Mouse (Mus musculus): ENCODE measurements at regions not wholly inside any gene's neighbourhood (a gene's known extent, or its start where the extent isn't known, plus 50 kb on each side); places are given as distances from the start of the nearest gene placed in this dataset.

- no peak overlapping the region for H3K9ac ChIP-seq (ENCODE audit: low read depth, low read length)
- 63% methylated on average over 1 of the region's 1 CpGs for WGBS (ENCODE audit: insufficient replicate concordance)
- no peaks in the 10 kb centered on the region for H3K9me3 ChIP-seq (replicated peaks; ENCODE audit: control insufficient read depth, low read length)
- no peak overlapping the region for H3K27ac ChIP-seq (ENCODE audit: low read length)
- no peaks in the 10 kb centered on the region for H3K36me3 ChIP-seq (ENCODE audit: control insufficient read depth, insufficient read depth)
- no peaks in the 10 kb centered on the region for H3K4me1 ChIP-seq (ENCODE audit: control insufficient read depth, low read depth, low read length)
- H3K27me3 ChIP-seq (ENCODE audit: control insufficient read depth, insufficient read depth, low read depth, low read length): no peaks in the 10 kb centered on the region
- ATAC-seq (ENCODE audit: low read depth): no peak
- no peak overlapping the region for H3K4me2 ChIP-seq (ENCODE audit: low read depth, low read length)
- no peak overlapping the region for H3K4me3 ChIP-seq (ENCODE audit: low read depth, low read length)
These were observed 580.0 kb upstream of the Cdh12 start for GRCm38 (mm10) chr15:19869041-19869440.

- Histone ChIP-seq H3K9me3 (replicated peaks; ENCODE audit: control insufficient read depth, low read length) (no peaks in the 10 kb centered on the region), H3K27me3 (ENCODE audit: control insufficient read depth, insufficient read depth, low read depth, low read length) (no peaks in the 10 kb centered on the region), H3K9ac (ENCODE audit: low read depth, low read length) (no peak overlapping the region), H3K4me3 (ENCODE audit: low read depth, low read length) (no peak overlapping the region), H3K36me3 (ENCODE audit: control insufficient read depth, insufficient read depth) (no peaks in the 10 kb centered on the region), H3K4me1 (ENCODE audit: control insufficient read depth, low read depth, low read length) (no peaks in the 10 kb centered on the region), H3K4me2 (ENCODE audit: low read depth, low read length) (no peak overlapping the region), H3K27ac (ENCODE audit: low read length) (no peak overlapping the region)
- no peak for ATAC-seq (ENCODE audit: low read depth)
- 54% methylated on average over 2 of the region's 2 CpGs for WGBS (ENCODE audit: insufficient replicate concordance)
These were observed 576.5 kb upstream of the Cdh12 start for GRCm38 (mm10) chr15:19872611-19873010.

Data from liver, embryonic 16.5 days (tissue).